Mouse (Mus musculus): ENCODE data around the gene Slc47a2.

Gene Slc47a2

GRCm38 (mm10) chr11:61278445-61279077, 64.1 kb downstream of the Slc47a2 start:
- DNase-seq: no peak

- no peak for DNase-seq
Observed at GRCm38 (mm10) chr11:61277937-61278336, 64.7 kb downstream of the Slc47a2 start.

- DNase-seq: no peak
Observed at GRCm38 (mm10) chr11:61276482-61276881, 66.2 kb downstream of the Slc47a2 start.

- DNase-seq: no peak
Observed at GRCm38 (mm10) chr11:61275106-61275505, 67.6 kb downstream of the Slc47a2 start.

- DNase-seq: no peak
Observed at GRCm38 (mm10) chr11:61274421-61274820, 68.2 kb downstream of the Slc47a2 start.

- DNase-seq: no peak
Observed at GRCm38 (mm10) chr11:61273928-61274327, 68.7 kb downstream of the Slc47a2 start.

GRCm38 (mm10) chr11:61271612-61272011, 71.0 kb downstream of the Slc47a2 start:
- no peak for DNase-seq

GRCm38 (mm10) chr11:61270406-61270805, 72.3 kb downstream of the Slc47a2 start:
- DNase-seq: no peak

- peak; percentile 49 for DNase-seq
Observed at GRCm38 (mm10) chr11:61268626-61269349, 73.9 kb downstream of the Slc47a2 start.

GRCm38 (mm10) chr11:61266551-61267533, 75.8 kb downstream of the Slc47a2 start, which contains the start of gene Aldh3a2:
TSS of gene Aldh3a2 (minus strand) at chr11:61267464.
- peak; percentile 96 for DNase-seq

- DNase-seq: no peak
Observed at GRCm38 (mm10) chr11:61263841-61264240, 78.8 kb downstream of the Slc47a2 start.

- DNase-seq: no peak
Observed at GRCm38 (mm10) chr11:61262516-61262915, 80.1 kb downstream of the Slc47a2 start.

- DNase-seq: no peak
Observed at GRCm38 (mm10) chr11:61259106-61259505, 83.6 kb downstream of the Slc47a2 start.

GRCm38 (mm10) chr11:61252807-61253206, 89.9 kb downstream of the Slc47a2 start:
- no peak for DNase-seq

- no peak for DNase-seq
Observed at GRCm38 (mm10) chr11:61251741-61252140, 90.9 kb downstream of the Slc47a2 start.

Data from retina, postnatal 1 day (tissue).